Mouse (Mus musculus) layer of hippocampus, adult 2 months (tissue): Measurements from ENCODE around the gene Pla2g12a. TPM values are rescaled to one million over a fixed set of nuclear protein-coding genes. Genes with fewer than 3 reads are reported as not detected.

Experiments used
- DNase-seq, 2 experiments: peaks; one replicate each; pipeline ENCODE4 v3.0.0; 2022; ENCODE audit warnings: low spot score in 2 of 2
- H3K27ac ChIP-seq: fragments of 200-600 bp; 2 replicates; pipeline ENCODE4 v1.8.1; 2022
- H3K4me3 ChIP-seq: fragments of 200-600 bp; 2 replicates; pipeline ENCODE4 v1.8.1; 2022; ENCODE audit warnings: mild to moderate bottlenecking
- CTCF ChIP-seq: fragments of 200-600 bp; conservative IDR thresholded peaks from 2 replicates; pipeline ENCODE4 v1.8.1; 2022; ENCODE audit warnings: antibody characterized with exemption, mild to moderate bottlenecking, moderate library complexity
- total RNA-seq, 2 experiments: library from RNA; stranded (reverse); gene quantifications; 2 replicates each; pipeline ENCODE4 v1.2.3; 2021

Pla2g12a gene
- total RNA-seq, 2 experiments from 2014 or later, result 25.2 to 25.8 TPM

DNA sequence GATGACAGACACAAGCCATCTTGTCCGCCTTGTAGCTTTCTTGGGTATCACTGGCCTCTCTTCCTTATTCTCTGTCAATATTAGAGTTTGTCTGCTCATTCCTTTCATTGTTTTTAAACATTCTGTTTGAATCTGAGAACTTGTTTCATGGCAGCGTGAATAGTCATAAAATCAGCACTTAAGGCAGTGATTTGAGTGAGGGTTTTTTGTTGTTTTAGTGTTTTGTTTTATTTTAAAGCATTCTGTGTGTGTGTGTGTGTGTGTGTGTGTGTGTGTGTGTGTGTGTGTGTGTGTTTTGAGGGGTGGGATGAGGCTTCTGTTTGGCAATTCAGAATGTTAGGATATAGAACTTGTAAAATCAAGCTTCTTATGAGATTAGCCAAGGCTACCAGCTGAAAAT, 1.5 kb downstream of the Pla2g12a start:
- TF ChIP-seq CTCF, result no peak
- no peak overlapping the region for H3K4me3 ChIP-seq
- H3K27ac ChIP-seq, result no peak overlapping the region
- no peak for DNase-seq

DNA sequence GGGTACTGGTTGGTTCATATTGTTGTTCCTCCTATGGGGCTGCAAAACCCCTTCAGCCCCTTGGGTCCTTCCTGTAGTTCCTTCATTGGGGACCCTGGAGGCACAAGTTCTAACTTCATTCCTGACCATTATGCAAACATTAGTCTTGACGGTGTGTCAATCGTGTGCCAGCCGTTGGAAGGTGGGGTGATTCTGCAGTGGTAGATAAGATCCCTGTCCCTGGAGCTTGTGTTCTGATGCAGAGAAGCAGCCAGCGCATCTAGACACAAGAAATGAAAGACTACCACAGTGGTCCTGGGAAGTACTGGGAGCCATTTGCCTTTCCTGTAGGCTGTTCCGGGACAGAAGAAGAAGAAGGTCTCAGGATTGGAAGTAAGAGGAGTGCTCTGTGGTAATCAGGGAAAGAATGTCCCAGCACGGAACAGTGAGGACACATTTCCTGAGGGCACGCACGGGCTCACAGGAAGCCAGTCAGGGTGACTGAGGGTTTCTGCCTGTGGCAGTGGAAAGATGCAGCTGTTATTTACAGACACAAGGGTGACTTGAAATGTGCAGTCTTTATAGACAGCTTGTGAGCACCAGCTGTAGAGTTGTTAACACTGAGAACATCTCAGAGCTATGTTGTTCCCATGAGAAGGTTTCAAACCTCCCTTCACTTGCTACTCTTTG, 2.7 kb downstream of the Pla2g12a start:
- Histone ChIP-seq H3K27ac (no peak overlapping the region), H3K4me3 (no peak overlapping the region)
- no peak for DNase-seq
- no peak for TF ChIP-seq CTCF

DNA sequence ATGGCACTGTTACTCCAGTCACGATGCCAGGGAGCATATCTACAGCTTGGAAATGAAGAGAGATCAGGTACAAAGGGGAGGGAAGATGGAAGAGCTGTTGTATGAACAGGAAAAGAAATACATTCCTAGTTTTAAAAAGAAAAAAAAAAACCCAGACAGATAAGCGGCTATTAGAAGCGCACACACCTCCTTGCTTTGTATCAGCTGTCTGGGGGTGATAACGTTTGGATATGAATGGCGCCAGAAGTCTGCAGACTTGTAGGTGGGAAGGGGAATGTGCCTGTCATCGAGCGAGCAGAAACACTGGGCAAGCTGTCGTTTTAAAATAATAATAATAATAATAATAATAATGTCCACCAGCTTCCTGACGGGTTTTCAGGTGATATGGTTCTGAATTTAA, 7.2 kb downstream of the Pla2g12a start:
- no peak overlapping the region for H3K27ac ChIP-seq
- H3K4me3 ChIP-seq, result no peak overlapping the region
- no peak for DNase-seq
- no peak for TF ChIP-seq CTCF

DNA sequence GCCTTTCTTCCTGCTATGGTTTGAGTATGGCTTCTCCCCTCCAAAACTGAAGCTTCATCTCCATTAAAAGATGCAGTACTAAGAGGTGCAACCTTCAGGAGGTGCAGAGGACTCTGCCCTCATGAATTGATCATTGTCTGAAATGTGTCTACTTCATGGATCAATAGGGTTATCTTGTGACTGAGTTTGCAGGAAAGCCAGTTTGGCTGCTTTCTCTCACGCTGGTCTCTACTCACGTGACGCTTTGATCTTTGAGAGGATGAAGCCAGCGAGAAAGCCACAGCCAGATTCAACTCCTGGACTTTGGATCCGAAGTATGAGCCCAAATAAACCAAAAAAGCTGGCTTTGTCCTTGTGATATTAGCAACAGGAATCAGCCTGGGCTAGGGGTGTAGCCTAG, 8.0 kb downstream of the Pla2g12a start:
- H3K4me3 ChIP-seq, result no peak overlapping the region
- DNase-seq, result no peak
- no peak for TF ChIP-seq CTCF
- H3K27ac ChIP-seq, result no peak overlapping the region

DNA sequence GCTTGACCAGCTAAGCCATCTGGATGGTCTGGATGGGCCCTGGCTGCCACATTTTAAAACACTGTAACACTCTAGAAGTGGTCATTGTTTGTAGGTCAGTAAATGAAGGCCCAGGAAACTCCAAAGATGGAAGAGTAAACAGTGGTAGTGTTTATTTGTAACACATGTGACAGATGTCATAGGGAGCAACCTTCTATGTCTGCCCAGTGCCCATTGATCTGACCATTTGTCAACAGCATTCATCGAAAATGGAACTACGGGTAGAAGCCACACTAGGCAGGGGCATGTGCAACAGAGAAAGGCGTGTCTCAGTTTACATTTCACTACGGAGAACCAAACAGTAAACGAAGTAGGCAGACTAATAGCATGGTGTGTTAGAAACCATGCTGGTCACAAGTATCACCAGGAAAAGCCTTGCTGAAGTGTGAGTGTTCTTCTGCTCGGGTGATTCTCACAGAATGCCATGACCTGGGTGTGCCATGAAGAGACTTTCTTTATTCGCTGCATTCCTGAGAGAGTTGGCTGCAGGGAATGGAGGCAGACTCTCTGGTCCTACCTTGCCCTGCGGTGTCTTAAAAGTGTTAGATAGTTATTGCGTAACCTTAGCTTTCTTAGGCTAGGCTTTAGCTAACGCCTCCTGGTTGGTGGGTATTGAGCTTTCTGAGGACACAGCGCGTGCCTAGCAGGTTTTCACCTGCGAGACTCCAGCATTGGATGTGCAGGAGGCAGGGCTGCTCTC, 9.5 kb downstream of the Pla2g12a start:
- no peak for DNase-seq
- no peak for TF ChIP-seq CTCF
- no peak overlapping the region for H3K27ac ChIP-seq
- H3K4me3 ChIP-seq, result no peak overlapping the region

DNA sequence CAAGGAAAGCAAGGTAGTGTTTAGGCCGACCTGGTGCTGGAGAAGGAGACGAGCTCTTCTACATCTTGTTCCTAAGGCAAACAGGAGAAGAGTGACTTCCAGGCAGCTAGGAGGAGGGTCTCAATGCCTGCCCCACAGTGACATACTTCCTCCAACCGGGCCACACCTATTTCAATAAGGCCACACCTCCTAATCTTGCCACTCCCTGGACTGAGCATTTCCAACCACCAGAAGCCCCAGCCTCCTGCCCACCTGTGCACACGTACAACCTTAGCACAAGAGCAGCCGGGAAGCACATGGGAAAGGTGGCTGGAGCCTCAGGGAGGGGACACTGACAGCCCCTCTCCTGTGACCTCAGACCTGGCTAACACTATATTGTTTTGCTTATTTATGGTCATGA, 13.6 kb downstream of the Pla2g12a start:
- no peak overlapping the region for H3K4me3 ChIP-seq
- no peak for DNase-seq
- TF ChIP-seq CTCF, result no peak
- no peak overlapping the region for H3K27ac ChIP-seq

DNA sequence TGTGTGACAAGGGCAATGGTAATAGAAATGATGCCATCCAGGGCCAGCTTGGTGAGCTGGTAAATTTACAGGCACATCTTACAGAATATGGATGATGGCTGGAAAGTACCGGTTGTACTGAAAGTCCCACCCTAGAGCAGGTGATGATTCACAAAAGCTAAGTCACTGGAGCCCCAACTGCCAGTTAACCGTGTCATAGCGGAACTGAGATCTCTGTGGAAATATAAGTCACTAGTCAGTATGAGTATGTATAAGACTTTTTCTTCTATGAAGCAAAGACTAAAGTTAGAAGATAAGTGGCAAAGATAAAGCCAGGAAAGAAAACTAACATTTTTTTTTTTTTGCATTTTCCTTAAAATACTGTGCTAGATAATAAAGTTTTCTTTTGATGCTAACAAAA, 14.7 kb downstream of the Pla2g12a start:
- DNase-seq, result no peak

DNA sequence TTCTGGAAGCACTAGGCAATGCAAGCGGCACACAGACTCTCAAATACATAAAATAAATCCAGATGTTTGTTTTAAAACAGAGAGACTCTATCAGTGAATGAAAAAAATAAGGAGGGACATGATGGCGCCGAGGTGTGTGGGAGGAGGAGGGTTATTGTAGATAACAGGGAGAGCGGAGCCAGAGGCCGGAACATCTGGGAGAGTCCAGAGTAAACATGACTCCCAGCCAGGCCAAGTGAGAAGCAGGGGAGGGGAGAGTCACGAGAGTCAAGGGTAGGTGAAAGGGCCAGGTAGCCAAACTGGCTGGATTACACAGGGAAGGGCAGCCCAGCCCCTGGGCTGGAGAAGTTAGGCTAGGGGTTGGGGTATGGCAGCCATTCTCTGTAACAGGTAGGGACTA, 18.2 kb downstream of the Pla2g12a start:
- no peak for DNase-seq

More for the DNA sequence above, 14.7 kb downstream of the Pla2g12a start:
- Histone ChIP-seq H3K4me3 (no peak overlapping the region), H3K27ac (no peak overlapping the region)
- TF ChIP-seq CTCF, result no peak

DNA sequence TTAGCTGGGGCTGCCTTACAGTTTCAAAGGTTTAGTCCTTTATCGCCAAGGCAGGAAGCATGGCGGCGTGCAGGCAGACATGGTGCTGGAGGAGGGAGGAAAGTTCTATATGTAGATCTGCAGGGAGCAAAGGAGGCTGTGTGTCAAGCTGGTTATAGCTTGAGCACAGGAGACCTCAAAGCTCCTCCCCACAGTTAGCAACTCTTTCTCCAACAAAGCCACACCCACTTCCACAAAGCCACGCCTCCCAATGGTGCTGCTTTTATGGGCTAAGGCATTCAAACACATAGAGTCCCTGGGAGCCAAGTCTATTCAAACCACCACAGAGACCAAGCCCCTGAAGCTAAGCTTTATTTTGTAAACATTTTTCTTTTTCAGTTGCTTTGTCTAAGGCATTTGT, 20.5 kb downstream of the Pla2g12a start:
- no peak for DNase-seq
- no peak overlapping the region for H3K4me3 ChIP-seq
- H3K27ac ChIP-seq, result no peak overlapping the region
- no peak for TF ChIP-seq CTCF

More for the DNA sequence above, 18.2 kb downstream of the Pla2g12a start:
- TF ChIP-seq CTCF, result no peak
- no peak overlapping the region for H3K4me3 ChIP-seq
- H3K27ac ChIP-seq, result no peak overlapping the region

DNA sequence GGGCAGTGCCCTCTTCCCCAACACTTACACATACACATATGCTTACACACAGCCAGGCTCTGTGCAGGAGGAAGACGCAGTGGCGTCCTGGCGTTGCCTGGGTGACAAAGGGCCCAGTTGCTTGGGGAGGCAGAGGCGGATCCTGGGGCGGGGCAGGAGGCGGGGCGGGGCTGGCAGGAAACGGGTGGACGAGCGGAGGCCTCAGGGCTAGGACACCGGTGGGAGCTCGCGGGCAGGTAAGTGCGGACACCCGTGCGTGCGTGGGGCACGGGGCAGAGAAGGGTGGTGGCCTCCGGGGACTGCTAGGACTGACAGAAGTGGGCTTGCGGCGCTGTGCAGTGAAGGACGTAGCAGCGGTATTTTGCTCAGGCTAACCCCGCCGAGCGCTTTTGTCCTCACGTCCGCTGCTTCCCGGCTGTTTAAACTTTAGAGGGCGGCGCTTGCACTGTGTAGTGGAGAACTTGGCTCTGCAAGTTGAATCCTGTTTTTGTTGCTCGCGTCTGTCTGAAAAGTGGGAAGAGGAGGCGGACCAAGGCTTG, 22.9 kb downstream of the Pla2g12a start, which contains the start of gene Casp6:
TSS of gene Casp6 (plus strand) at position 155 of the 539 bp plus-strand sequence.
- no peak for TF ChIP-seq CTCF
- Histone ChIP-seq H3K27ac (peak within 1 kb of the TSS; percentile 56), H3K4me3 (peak within 1 kb of the TSS; percentile 71)
- peak; percentile 49 to 66 for DNase-seq

DNA sequence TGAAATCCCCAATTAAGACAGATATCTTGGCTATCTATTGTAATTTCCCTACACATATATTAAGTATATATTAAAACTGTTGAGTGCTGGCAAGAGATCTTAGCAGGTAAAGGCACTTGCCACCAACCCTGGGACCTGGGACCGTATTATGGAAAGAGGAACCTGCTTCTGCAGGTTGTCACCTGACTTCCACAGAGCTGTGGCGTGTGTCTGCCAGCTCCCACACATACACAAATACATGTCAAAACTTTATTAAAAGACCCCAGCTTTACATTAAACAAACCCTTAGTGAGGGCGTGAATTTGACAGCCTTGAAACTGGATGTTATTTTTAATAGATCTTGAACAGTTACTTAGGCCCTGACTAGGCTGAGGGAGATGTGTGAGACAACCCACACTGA, 25.0 kb downstream of the Pla2g12a start:
- TF ChIP-seq CTCF, result no peak
- no peak for DNase-seq
- H3K4me3 ChIP-seq, result no peak overlapping the region
- H3K27ac ChIP-seq, result no peak overlapping the region

DNA sequence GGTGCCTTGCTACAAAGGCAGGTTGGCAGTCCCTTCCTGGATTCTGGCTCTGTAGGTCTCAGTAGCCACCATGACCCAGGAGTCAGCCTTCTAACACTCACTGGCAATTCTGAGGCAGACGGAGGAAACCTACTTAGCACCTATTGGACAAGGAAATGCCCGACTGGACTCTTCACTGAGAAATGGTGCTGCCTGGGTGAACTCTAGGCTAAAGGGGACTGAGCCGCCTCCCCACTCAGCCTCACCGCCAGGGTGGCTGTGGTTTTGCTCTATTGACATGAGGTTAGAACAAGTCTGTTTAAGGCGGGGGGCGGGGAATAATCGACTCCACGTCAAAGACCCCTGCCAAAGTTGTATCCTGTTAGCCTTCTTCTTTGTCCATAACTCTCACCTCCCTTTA, 25.5 kb downstream of the Pla2g12a start:
- TF ChIP-seq CTCF, result no peak
- no peak for DNase-seq
- no peak overlapping the region for H3K27ac ChIP-seq
- no peak overlapping the region for H3K4me3 ChIP-seq

DNA sequence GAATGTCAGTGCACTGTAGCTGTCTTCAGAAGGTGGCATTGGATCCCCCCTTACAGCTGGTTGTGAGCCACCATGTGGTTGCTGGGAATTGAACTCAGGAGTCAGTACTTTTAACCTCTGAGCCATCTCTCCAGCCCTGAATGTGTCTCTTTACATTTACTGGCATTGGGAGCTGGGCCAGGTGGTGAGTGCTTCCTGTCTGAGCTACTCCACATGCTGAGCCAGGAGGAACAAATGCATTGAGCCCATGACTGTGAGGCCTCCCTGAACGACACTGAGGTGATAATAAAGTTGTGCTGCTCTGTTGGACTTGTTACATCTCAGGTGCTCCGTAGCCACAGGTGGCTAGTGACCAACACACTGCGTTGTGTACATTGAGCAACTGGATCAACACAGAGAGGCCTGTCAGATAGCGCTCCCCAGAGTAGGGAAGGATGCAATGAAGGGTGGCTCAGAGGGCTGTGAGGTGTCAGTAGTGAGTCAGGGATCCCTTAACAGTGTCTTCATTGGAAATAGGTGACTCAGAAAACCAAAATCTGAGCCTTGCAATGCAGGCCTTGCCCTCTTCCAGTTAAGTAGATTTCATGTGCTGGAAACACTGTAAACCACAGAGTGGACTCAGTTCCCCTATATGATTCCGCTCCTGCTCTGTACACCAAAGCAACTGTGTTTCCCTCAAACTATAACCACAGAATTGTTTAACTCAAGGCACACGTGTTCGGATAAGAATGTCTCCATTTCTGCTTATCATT, 26.2 kb downstream of the Pla2g12a start:
- no peak overlapping the region for H3K4me3 ChIP-seq
- no peak for DNase-seq
- H3K27ac ChIP-seq, result no peak overlapping the region
- no peak for TF ChIP-seq CTCF

DNA sequence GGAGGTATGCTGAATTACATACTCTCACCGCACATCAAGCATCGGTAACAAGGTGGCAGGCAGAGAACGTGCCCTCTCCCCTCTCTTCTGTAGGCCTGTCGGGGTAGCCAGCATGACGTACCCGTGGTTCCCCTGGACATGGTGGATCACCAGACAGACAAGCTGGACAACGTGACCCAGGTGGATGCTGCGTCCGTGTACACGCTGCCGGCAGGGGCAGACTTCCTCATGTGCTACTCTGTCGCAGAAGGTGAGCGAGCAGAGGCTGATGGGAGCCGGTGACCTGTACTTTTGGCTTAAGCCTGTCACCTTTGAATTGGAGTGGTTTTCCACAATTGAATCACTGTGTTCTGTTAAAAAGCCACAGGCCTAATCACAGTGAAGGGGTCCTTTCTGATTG, 33.6 kb downstream of the Pla2g12a start:
- H3K4me3 ChIP-seq, result no peak overlapping the region
- no peak for DNase-seq
- no peak overlapping the region for H3K27ac ChIP-seq
- no peak for TF ChIP-seq CTCF
